Mouse (Mus musculus) C2C12 (cell line): ENCODE measurements around the gene Lmtk2.

ENCODE experiments used
- CTCF ChIP-seq: IDR thresholded peaks from one replicate; pipeline ENCODE4 v1.5.1; 2011; ENCODE audit not compliant: control insufficient read depth, insufficient read depth, insufficient read length
- FOSL1 ChIP-seq: IDR thresholded peaks from one replicate; pipeline ENCODE4 v1.8.0; 2011; ENCODE audit warnings: mild to moderate bottlenecking, low read length; ENCODE audit not compliant: poor library complexity, insufficient read depth, severe bottlenecking
- MYOD1 ChIP-seq: IDR thresholded peaks from one replicate; pipeline ENCODE4 v1.6.1; 2011; ENCODE audit warnings: low read depth; ENCODE audit not compliant: control insufficient read depth, insufficient read length
- USF1 ChIP-seq: IDR thresholded peaks from one replicate; pipeline ENCODE4 v1.6.1; 2011; ENCODE audit warnings: low read depth, mild to moderate bottlenecking, control low read depth, moderate library complexity

GRCm38 (mm10) chr5:144085696-144086095 lies 14.5 kb upstream of the Lmtk2 start:
- TF ChIP-seq CTCF (no peak), USF1 (no peak), MYOD1 (no peak), FOSL1 (no peak)
